Mouse (Mus musculus) brain, embryonic 14.5 days (tissue): Measurements from ENCODE around the gene Zbtb45.

Experiments used
- CTCF ChIP-seq: fragments of 200-500 bp; IDR thresholded peaks from 2 replicates; pipeline ENCODE4 v1.5.1; 2012; ENCODE audit warnings: inconsistent platforms, mild to moderate bottlenecking, moderate library complexity, borderline replicate concordance; ENCODE audit not compliant: insufficient read depth, insufficient read length; ENCODE audit errors: extremely low read depth
- POLR2A ChIP-seq: fragments of 200-500 bp; IDR thresholded peaks from 2 replicates; pipeline ENCODE4 v1.6.1; 2012; ENCODE audit warnings: mild to moderate bottlenecking, inconsistent platforms, borderline replicate concordance; ENCODE audit not compliant: poor library complexity, insufficient read depth, insufficient read length, severe bottlenecking; ENCODE audit errors: extremely low read depth

GRCm38 (mm10) chr7:12978931-12979722 is 30.7 kb downstream of the Zbtb45 start:
- TF ChIP-seq CTCF (no peak), POLR2A (no peak)
